Mouse (Mus musculus) intestine, embryonic 14.5 days (tissue): ENCODE measurements at regions not wholly inside any gene's neighbourhood (a gene's known extent, or its start where the extent isn't known, plus 50 kb on each side); places are given as distances from the start of the nearest gene placed in this dataset.

Source experiments
- ATAC-seq: fragments of 200-750 bp; cut with Nextera tagmentation; replicated peaks from 2 replicates; pipeline ENCODE4 v1.8.0; 2017; ENCODE audit warnings: low read depth, moderate number of reproducible peaks, moderate TSS enrichment, moderate library complexity; ENCODE audit not compliant: low FRiP score, low TSS enrichment
- DNase-seq: peaks from one replicate; pipeline ENCODE4 v3.0.0-alpha.2; 2018; ENCODE audit warnings: low spot score
- H3K27ac ChIP-seq: fragments of 300-500 bp; sonication (generic); 2 replicates; pipeline ENCODE4 v1.5.1; 2014; ENCODE audit warnings: low read depth, mild to moderate bottlenecking, control low read depth
- H3K27me3 ChIP-seq: fragments of 300-500 bp; sonication (generic); replicated peaks from 2 replicates; pipeline ENCODE4 v1.6.1; 2014; ENCODE audit warnings: low read length, control low read depth; ENCODE audit not compliant: control insufficient read depth, insufficient read depth
- H3K36me3 ChIP-seq: fragments of 300-500 bp; sonication (generic); 2 replicates; pipeline ENCODE4 v1.6.1; 2014; ENCODE audit warnings: low read length, control low read depth; ENCODE audit not compliant: control insufficient read depth, insufficient read depth
- H3K4me1 ChIP-seq: fragments of 300-500 bp; sonication (generic); replicated peaks from 2 replicates; pipeline ENCODE4 v1.6.1; 2014; ENCODE audit warnings: low read length, control low read depth, mixed read lengths; ENCODE audit not compliant: control insufficient read depth, insufficient read depth
- H3K4me2 ChIP-seq: fragments of 300-500 bp; sonication (generic); 2 replicates; pipeline ENCODE4 v1.6.1; 2014; ENCODE audit warnings: low read length
- H3K4me3 ChIP-seq: fragments of 300-500 bp; sonication (generic); 2 replicates; pipeline ENCODE4 v1.5.1; 2014; ENCODE audit warnings: low read depth, low read length, control low read depth, mixed read lengths
- H3K9ac ChIP-seq: fragments of 300-500 bp; sonication (generic); 2 replicates; pipeline ENCODE4 v1.6.1; 2014; ENCODE audit warnings: mild to moderate bottlenecking, low read length
- H3K9me3 ChIP-seq: fragments of 300-500 bp; sonication (generic); 2 replicates; pipeline ENCODE4 v1.6.1; 2016; ENCODE audit warnings: low read length, control low read depth; ENCODE audit not compliant: control insufficient read depth
- WGBS: fragments of 180-500 bp; shearing (Covaris S2); extraction: QIAGEN DNeasy Blood & Tissue Kit; methylation state at CpG from one replicate; pipeline ENCODE4 v1.1.7; 2014; 5-methylcytosine and 5-hydroxymethylcytosine counted together

DNA sequence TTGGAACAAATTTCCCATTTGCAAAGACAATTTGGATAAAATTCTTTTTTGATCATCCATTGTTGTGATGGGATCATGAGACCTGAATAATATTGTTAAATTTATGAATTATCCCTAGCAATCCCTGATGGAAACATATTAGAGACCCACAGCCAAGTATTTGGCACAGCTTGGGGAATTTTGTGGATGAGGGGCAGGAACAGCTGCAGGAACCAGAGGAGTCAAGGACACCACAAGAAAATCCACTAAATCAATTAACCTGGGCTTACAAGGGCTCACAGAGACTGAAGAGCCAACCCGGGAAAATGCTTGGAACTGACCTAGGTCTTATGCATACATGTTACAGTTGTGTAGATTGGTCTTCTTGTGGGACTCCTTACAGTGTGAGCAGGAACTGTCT is 311.6 kb upstream of the Robo2 start:
- WGBS: 38% methylated on average over 1 of the region's 1 CpGs
- Histone ChIP-seq H3K4me3 (no peak overlapping the region), H3K27me3 (no peaks in the 10 kb centered on the region), H3K4me1 (no peaks in the 10 kb centered on the region), H3K27ac (no peak overlapping the region), H3K4me2 (no peak overlapping the region), H3K36me3 (no peaks in the 10 kb centered on the region), H3K9ac (no peak overlapping the region), H3K9me3 (no peaks in the 10 kb centered on the region)
- no peak for DNase-seq
- ATAC-seq: no peak

DNA sequence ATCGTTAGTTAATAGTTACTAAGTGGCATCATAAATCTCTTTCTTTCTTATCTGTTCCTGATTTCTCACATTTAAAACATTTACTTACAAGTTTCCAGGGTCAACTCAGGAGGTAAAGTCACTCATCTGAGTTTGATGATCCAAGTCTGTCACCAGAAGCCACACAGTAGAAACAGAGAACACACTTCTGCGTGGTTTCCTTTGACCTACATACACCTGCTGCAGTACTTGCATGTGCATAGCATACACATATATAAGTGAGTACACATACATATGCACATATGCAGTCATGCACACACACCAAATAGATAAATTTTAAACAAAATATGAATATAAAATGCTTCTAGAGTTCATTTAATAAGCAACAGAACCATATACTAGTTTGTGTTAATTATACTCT is 306.5 kb upstream of the Robo2 start:
- Histone ChIP-seq H3K4me1 (peaks cover 8% of the 10 kb centered on the region; the same call in 1 of the 2 replicates), H3K36me3 (no peaks in the 10 kb centered on the region), H3K27me3 (no peaks in the 10 kb centered on the region), H3K9ac (no peak overlapping the region), H3K9me3 (no peaks in the 10 kb centered on the region), H3K27ac (no peak overlapping the region), H3K4me2 (no peak overlapping the region), H3K4me3 (no peak overlapping the region)
- 51% methylated on average over 2 of the region's 2 CpGs for WGBS
- ATAC-seq (peak; percentile 61), DNase-seq (no peak)

- H3K4me1 ChIP-seq: peaks cover 8% of the 10 kb centered on the region; the same call in 1 of the 2 replicates
- H3K4me3 ChIP-seq: no peak overlapping the region
- WGBS: 59% methylated on average over 1 of the region's 1 CpGs
- no peaks in the 10 kb centered on the region for H3K36me3 ChIP-seq
- H3K9me3 ChIP-seq: no peaks in the 10 kb centered on the region
- H3K9ac ChIP-seq: no peak overlapping the region
- DNase-seq: no peak
- H3K27me3 ChIP-seq: no peaks in the 10 kb centered on the region
- H3K27ac ChIP-seq: no peak overlapping the region
- H3K4me2 ChIP-seq: no peak overlapping the region
- peak; percentile 65 for ATAC-seq
These were observed 306.0 kb upstream of the Robo2 start for GRCm38 (mm10) chr16:74717622-74718021.

- H3K27ac ChIP-seq: no peak overlapping the region
- no peak overlapping the region for H3K9ac ChIP-seq
- no peaks in the 10 kb centered on the region for H3K36me3 ChIP-seq
- H3K4me2 ChIP-seq: no peak overlapping the region
- no peaks in the 10 kb centered on the region for H3K9me3 ChIP-seq
- H3K27me3 ChIP-seq: no peaks in the 10 kb centered on the region
- no peak overlapping the region for H3K4me3 ChIP-seq
- 23% methylated on average over 1 of the region's 1 CpGs for WGBS
- DNase-seq (no peak), ATAC-seq (no peak)
- peaks cover 12% of the 10 kb centered on the region; the same call in 1 of the 2 replicates for H3K4me1 ChIP-seq
These were observed 303.3 kb upstream of the Robo2 start for GRCm38 (mm10) chr16:74714950-74715349.

DNA sequence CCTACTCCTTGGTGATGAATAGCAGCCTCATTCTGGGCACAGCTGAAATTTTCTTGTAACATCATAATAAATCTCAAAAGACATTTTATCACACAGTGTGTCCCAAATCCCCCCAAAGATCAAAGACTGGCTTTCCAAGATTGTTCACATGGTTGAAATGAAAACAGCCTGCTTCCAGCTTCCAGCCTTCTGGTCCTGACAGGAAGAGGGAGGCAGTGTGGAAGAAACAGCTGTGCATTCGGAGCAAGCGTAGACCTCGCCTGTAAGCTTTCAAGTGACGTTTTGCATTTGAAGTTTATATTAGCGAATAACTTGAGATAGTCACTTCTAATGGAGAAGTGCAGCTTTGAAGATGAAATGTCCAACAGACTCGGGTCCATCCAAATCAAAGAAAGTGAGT is 300.9 kb upstream of the Robo2 start:
- Histone ChIP-seq H3K36me3 (no peaks in the 10 kb centered on the region), H3K9me3 (no peaks in the 10 kb centered on the region), H3K9ac (no peak overlapping the region), H3K4me2 (peak overlapping the region; percentile 14; the same call in 1 of the 2 replicates), H3K27me3 (no peaks in the 10 kb centered on the region), H3K27ac (no peak overlapping the region), H3K4me1 (peaks cover 12% of the 10 kb centered on the region; the same call in 1 of the 2 replicates), H3K4me3 (no peak overlapping the region)
- DNase-seq (no peak), ATAC-seq (no peak)
- WGBS: 26% methylated on average over 6 of the region's 6 CpGs

DNA sequence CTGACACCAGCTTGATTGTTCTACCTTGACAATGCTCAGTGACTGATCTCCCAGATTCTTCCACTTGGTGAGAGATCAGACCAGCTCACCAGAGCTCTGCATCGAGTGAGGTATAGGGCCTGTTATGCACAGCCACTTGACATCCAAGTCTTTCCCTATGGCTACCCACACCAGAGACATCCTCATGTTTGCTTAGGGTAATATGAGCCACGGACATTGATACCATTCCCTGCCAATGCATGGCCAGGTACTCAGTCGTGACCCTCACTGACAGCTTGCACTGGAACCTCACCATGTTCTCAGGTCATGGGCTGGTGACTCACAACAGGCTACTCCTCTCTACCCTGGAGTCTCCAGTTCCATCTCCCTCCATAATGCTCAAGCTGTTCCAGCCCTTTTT is 290.4 kb upstream of the Robo2 start:
- no peak overlapping the region for H3K4me2 ChIP-seq
- no peak overlapping the region for H3K9ac ChIP-seq
- DNase-seq: no peak
- H3K4me1 ChIP-seq: no peaks in the 10 kb centered on the region
- 84% methylated on average over 3 of the region's 3 CpGs for WGBS
- no peaks in the 10 kb centered on the region for H3K27me3 ChIP-seq
- H3K4me3 ChIP-seq: no peak overlapping the region
- no peak overlapping the region for H3K27ac ChIP-seq
- H3K9me3 ChIP-seq: no peaks in the 10 kb centered on the region
- ATAC-seq: no peak
- no peaks in the 10 kb centered on the region for H3K36me3 ChIP-seq

DNA sequence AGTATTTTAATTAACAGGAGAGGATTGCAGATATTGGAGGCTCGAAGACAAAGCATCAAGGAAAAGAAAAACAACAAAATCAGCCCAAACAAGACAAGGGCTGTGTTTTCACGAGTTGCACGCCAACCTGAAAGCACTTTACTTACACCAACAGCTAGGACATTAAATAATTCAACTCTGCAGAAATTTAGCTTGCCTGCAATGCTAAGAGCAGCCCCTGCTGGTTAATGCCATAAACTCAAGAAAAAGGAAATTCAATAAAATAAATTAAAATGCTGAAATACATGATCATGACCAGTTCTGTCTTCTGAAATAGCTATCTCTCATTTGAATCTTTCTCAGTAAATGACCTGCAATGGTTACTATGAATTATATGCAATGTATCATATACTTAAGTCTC is 271.7 kb upstream of the Robo2 start:
- Histone ChIP-seq H3K27me3 (no peaks in the 10 kb centered on the region), H3K4me1 (no peaks in the 10 kb centered on the region), H3K36me3 (no peaks in the 10 kb centered on the region), H3K9ac (no peak overlapping the region), H3K27ac (no peak overlapping the region), H3K9me3 (no peaks in the 10 kb centered on the region), H3K4me3 (no peak overlapping the region), H3K4me2 (no peak overlapping the region)
- ATAC-seq (no peak), DNase-seq (no peak)
- WGBS: 30% methylated on average over 3 of the region's 3 CpGs

DNA sequence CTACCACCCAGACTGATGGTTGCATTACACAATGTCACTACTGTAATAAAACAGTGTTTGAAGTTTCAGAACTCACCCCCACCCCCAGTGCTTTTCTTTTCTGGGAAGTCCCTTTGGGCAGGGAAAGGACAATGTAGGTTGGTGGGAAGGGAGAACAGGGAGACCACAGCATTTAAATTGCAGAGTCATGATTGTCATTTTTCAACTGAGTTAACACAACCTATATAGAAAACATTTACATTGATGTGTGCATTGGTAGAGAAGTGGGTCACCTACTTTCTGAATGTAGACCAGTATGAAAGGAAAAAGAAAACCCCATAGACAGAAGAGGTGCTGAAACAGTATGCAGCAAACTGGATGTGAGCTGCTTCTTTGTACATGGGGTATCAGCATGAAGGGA is 264.0 kb upstream of the Robo2 start:
- Histone ChIP-seq H3K27me3 (no peaks in the 10 kb centered on the region), H3K9me3 (no peaks in the 10 kb centered on the region), H3K4me1 (no peaks in the 10 kb centered on the region), H3K27ac (no peak overlapping the region), H3K36me3 (no peaks in the 10 kb centered on the region), H3K4me3 (no peak overlapping the region), H3K4me2 (no peak overlapping the region), H3K9ac (no peak overlapping the region)
- ATAC-seq: no peak
- DNase-seq: no peak

GRCm38 (mm10) chr16:74671466-74671865 is 259.8 kb upstream of the Robo2 start:
- no peak overlapping the region for H3K4me2 ChIP-seq
- ATAC-seq (no peak), DNase-seq (no peak)
- no peak overlapping the region for H3K4me3 ChIP-seq
- no peaks in the 10 kb centered on the region for H3K27me3 ChIP-seq
- whole genome bisulfite sequencing: 92% methylated on average over 3 of the region's 3 CpGs
- no peaks in the 10 kb centered on the region for H3K36me3 ChIP-seq
- H3K9me3 ChIP-seq: no peaks in the 10 kb centered on the region
- H3K4me1 ChIP-seq: no peaks in the 10 kb centered on the region
- H3K9ac ChIP-seq: no peak overlapping the region
- no peak overlapping the region for H3K27ac ChIP-seq
